Mouse (Mus musculus) C2C12 (cell line): ENCODE measurements around the gene Vmn2r69. TPM values are rescaled to one million over a fixed set of nuclear protein-coding genes. Genes with fewer than 3 reads are reported as not detected.

ENCODE experiments used
- H3K27me3 ChIP-seq: one replicate; pipeline ENCODE4 v1.6.1; 2011; ENCODE audit not compliant: control insufficient read depth, insufficient read depth, insufficient read length
- H3K36me3 ChIP-seq: one replicate; pipeline ENCODE4 v1.6.1; 2011; ENCODE audit not compliant: control insufficient read depth, insufficient read depth
- H3K4me3 ChIP-seq: one replicate; pipeline ENCODE4 v1.5.1; 2011; ENCODE audit warnings: mild to moderate bottlenecking, control low read depth; ENCODE audit not compliant: poor library complexity, insufficient read depth, severe bottlenecking
- H3K79me2 ChIP-seq: one replicate; pipeline ENCODE4 v1.6.1; 2011; ENCODE audit not compliant: control insufficient read depth, insufficient read depth
- H3K79me3 ChIP-seq: one replicate; pipeline ENCODE4 v1.6.1; 2011; ENCODE audit warnings: low read depth, control low read depth
- H3ac ChIP-seq: one replicate; pipeline ENCODE3; 2011; ENCODE audit warnings: low read depth; ENCODE audit not compliant: control insufficient read depth, insufficient read length
- CEBPB ChIP-seq: IDR thresholded peaks from one replicate; pipeline ENCODE4 v1.6.1; 2011; ENCODE audit warnings: low read depth, mild to moderate bottlenecking, control low read depth, moderate library complexity
- CTCF ChIP-seq: IDR thresholded peaks from one replicate; pipeline ENCODE4 v1.5.1; 2011; ENCODE audit not compliant: control insufficient read depth, insufficient read depth, insufficient read length
- FOSL1 ChIP-seq: IDR thresholded peaks from one replicate; pipeline ENCODE4 v1.8.0; 2011; ENCODE audit warnings: mild to moderate bottlenecking, low read length; ENCODE audit not compliant: poor library complexity, insufficient read depth, severe bottlenecking
- MAX ChIP-seq: IDR thresholded peaks from one replicate; pipeline ENCODE4 v1.6.1; 2011; ENCODE audit warnings: mild to moderate bottlenecking, control low read depth
- MYOD1 ChIP-seq: IDR thresholded peaks from one replicate; pipeline ENCODE4 v1.6.1; 2011; ENCODE audit warnings: low read depth; ENCODE audit not compliant: control insufficient read depth, insufficient read length
- MYOG ChIP-seq: IDR thresholded peaks from one replicate; pipeline ENCODE4 v1.6.1; 2011; ENCODE audit not compliant: control insufficient read depth, insufficient read length; ENCODE audit errors: extremely low read depth
- USF1 ChIP-seq: IDR thresholded peaks from one replicate; pipeline ENCODE4 v1.6.1; 2011; ENCODE audit warnings: low read depth, mild to moderate bottlenecking, control low read depth, moderate library complexity
- long read RNA-seq, 2 experiments: library from polyadenylated mRNA; unstranded; transcript quantifications; one replicate each; pipeline ENCODE4 v2.0.0; 2019 to 2020
- polyA plus RNA-seq: library from polyadenylated mRNA; unstranded; fragments of >200 nt; fragmentation: generic; extraction: Trizol; gene quantifications from one replicate; pipeline ENCODE4 v1.2.1, GENCODE M21; 2012; ENCODE audit warnings: missing spikeins

Gene Vmn2r69
- not detected for polyA plus RNA-seq
- long read RNA-seq, experiment 1 = 0 reads
- long read RNA-seq, experiment 2 = 0 reads

- TF ChIP-seq MYOD1 = no peak
- no peak for TF ChIP-seq MYOG
- no peak for TF ChIP-seq CTCF
- TF ChIP-seq USF1 = no peak
- no peak for TF ChIP-seq MAX
- TF ChIP-seq FOSL1 = no peak
- no peak for TF ChIP-seq CEBPB
- no peaks in the 10 kb centered on the region for H3K79me3 ChIP-seq
- H3K79me2 ChIP-seq = no peaks in the 10 kb centered on the region
- H3K4me3 ChIP-seq = no peak within 1 kb of the TSS
- no peaks in the 10 kb centered on the region for H3K27me3 ChIP-seq
- H3K36me3 ChIP-seq = no peaks in the 10 kb centered on the region
- H3ac ChIP-seq = no peak within 1 kb of the TSS
Observed at GRCm38 (mm10) chr7:85415820-85416219, at the start of gene Vmn2r69. Vmn2r69 (minus strand) TSS chr7:85415920.

Other genes starting within 250 kb of the Vmn2r69 start
- not detected for gene Vmn2r68, start 178.1 kb downstream of the Vmn2r69 start, polyA plus RNA-seq
- gene Vmn2r71, start 147.2 kb upstream of the Vmn2r69 start, polyA plus RNA-seq = not detected
- not detected for gene Vmn2r70, start 153.3 kb upstream of the Vmn2r69 start, polyA plus RNA-seq